Mouse (Mus musculus): ENCODE measurements at regions not wholly inside any gene's neighbourhood (a gene's known extent, or its start where the extent isn't known, plus 50 kb on each side); places are given as distances from the start of the nearest gene placed in this dataset.

DNA sequence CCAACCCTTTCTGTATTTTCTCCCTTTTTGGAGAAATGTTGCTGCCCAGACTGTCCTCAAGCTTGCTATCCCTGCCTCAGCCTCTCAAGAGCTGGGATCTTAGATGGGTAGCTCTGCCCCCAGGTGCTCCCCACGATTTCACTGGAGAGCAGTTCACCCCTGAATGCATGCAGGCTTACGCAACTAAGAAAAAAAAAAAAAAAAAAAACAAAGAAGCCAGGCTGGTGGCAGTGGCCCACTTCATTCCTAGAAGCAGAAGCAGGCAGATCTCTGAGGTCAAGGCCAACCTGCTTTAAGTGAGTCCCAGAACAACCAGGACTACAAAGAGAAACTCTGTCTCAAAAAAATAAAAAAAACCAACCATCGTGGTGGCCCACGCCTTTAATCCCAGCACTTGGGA lies 51.2 kb upstream of the Fbxo11 start:
- H3K4me2 ChIP-seq: no peak overlapping the region
- no peak overlapping the region for H3K9ac ChIP-seq
- WGBS: 80% methylated on average over 4 of the region's 4 CpGs
- no peaks in the 10 kb centered on the region for H3K4me1 ChIP-seq (replicated peaks)
- H3K9me3 ChIP-seq (replicated peaks): no peaks in the 10 kb centered on the region
- no peak overlapping the region for H3K27ac ChIP-seq (ENCODE audit: poor library complexity, severe bottlenecking)
- ATAC-seq (ENCODE audit: insufficient number of reproducible peaks, low FRiP score): no peak
- no peaks in the 10 kb centered on the region for H3K36me3 ChIP-seq
- no peaks in the 10 kb centered on the region for H3K27me3 ChIP-seq (replicated peaks)
- H3K4me3 ChIP-seq: no peak overlapping the region

- Histone ChIP-seq H3K9me3 (replicated peaks) (no peaks in the 10 kb centered on the region), H3K27me3 (replicated peaks) (no peaks in the 10 kb centered on the region), H3K4me1 (replicated peaks) (no peaks in the 10 kb centered on the region), H3K27ac (ENCODE audit: poor library complexity, severe bottlenecking) (no peak overlapping the region), H3K4me3 (no peak overlapping the region), H3K36me3 (no peaks in the 10 kb centered on the region), H3K4me2 (no peak overlapping the region), H3K9ac (no peak overlapping the region)
- ATAC-seq (ENCODE audit: insufficient number of reproducible peaks, low FRiP score): no peak
- 77% methylated on average over 4 of the region's 4 CpGs for WGBS
Observed at GRCm38 (mm10) chr17:88118714-88119113, 53.6 kb upstream of the Fbxo11 start.

DNA sequence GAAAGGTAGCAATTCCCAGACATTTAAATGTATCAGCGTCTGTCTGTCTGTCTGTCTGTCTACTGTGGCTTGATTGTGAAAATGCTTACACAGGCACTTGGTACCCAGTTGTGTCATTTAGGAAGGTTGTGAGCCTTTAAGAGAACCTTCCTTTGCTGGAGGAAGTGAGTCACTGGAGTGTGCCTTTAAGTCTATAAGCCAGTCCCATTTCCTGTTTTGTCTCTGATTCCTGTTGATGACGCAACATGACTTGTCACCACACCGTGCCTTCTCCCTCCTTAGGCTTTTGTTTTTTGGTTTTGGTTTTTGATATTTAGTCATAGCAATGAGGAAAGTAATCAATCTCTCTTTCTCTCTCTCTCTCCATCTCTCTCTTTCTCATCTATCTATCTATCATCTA lies 58.6 kb upstream of the Fbxo11 start:
- WGBS: 72% methylated on average over 3 of the region's 3 CpGs
- H3K27me3 ChIP-seq (replicated peaks): no peaks in the 10 kb centered on the region
- H3K4me1 ChIP-seq (replicated peaks): 0 out of 2 replicates have a peak, but pooled peaks cover 5% of the 10 kb centered on the region
- H3K4me2 ChIP-seq: no peak overlapping the region
- H3K4me3 ChIP-seq: no peak overlapping the region
- no peak overlapping the region for H3K27ac ChIP-seq (ENCODE audit: poor library complexity, severe bottlenecking)
- no peaks in the 10 kb centered on the region for H3K9me3 ChIP-seq (replicated peaks)
- H3K36me3 ChIP-seq: no peaks in the 10 kb centered on the region
- H3K9ac ChIP-seq: no peak overlapping the region
- ATAC-seq (ENCODE audit: insufficient number of reproducible peaks, low FRiP score): no peak

GRCm38 (mm10) chr17:88127126-88127525 lies 62.0 kb upstream of the Fbxo11 start:
- H3K27ac ChIP-seq (ENCODE audit: poor library complexity, severe bottlenecking): no peak overlapping the region
- H3K4me1 ChIP-seq (replicated peaks): 0 out of 2 replicates have a peak, but pooled peaks cover 5% of the 10 kb centered on the region
- no peaks in the 10 kb centered on the region for H3K36me3 ChIP-seq
- ATAC-seq (ENCODE audit: insufficient number of reproducible peaks, low FRiP score): no peak
- no peaks in the 10 kb centered on the region for H3K9me3 ChIP-seq (replicated peaks)
- no peak overlapping the region for H3K9ac ChIP-seq
- WGBS: 76% methylated on average over 2 of the region's 2 CpGs
- H3K4me3 ChIP-seq: no peak overlapping the region
- H3K4me2 ChIP-seq: no peak overlapping the region
- H3K27me3 ChIP-seq (replicated peaks): no peaks in the 10 kb centered on the region

GRCm38 (mm10) chr17:88131297-88131696 lies 66.2 kb upstream of the Fbxo11 start:
- 0 out of 2 replicates have a peak, but pooled peaks cover 5% of the 10 kb centered on the region for H3K4me1 ChIP-seq (replicated peaks)
- no peaks in the 10 kb centered on the region for H3K36me3 ChIP-seq
- H3K9ac ChIP-seq: no peak overlapping the region
- no peak overlapping the region for H3K27ac ChIP-seq (ENCODE audit: poor library complexity, severe bottlenecking)
- WGBS: 73% methylated on average over 4 of the region's 4 CpGs
- H3K9me3 ChIP-seq (replicated peaks): no peaks in the 10 kb centered on the region
- no peak overlapping the region for H3K4me2 ChIP-seq
- H3K4me3 ChIP-seq: no peak overlapping the region
- no peaks in the 10 kb centered on the region for H3K27me3 ChIP-seq (replicated peaks)
- ATAC-seq (ENCODE audit: insufficient number of reproducible peaks, low FRiP score): no peak

GRCm38 (mm10) chr17:88131980-88132379 lies 66.9 kb upstream of the Fbxo11 start:
- Histone ChIP-seq H3K4me1 (replicated peaks) (0 out of 2 replicates have a peak, but pooled peaks cover 1% of the 10 kb centered on the region), H3K4me3 (no peak overlapping the region), H3K27me3 (replicated peaks) (no peaks in the 10 kb centered on the region), H3K27ac (ENCODE audit: poor library complexity, severe bottlenecking) (no peak overlapping the region), H3K9ac (no peak overlapping the region), H3K36me3 (no peaks in the 10 kb centered on the region), H3K4me2 (no peak overlapping the region), H3K9me3 (replicated peaks) (no peaks in the 10 kb centered on the region)
- 86% methylated on average over 5 of the region's 5 CpGs for WGBS
- no peak for ATAC-seq (ENCODE audit: insufficient number of reproducible peaks, low FRiP score)

GRCm38 (mm10) chr17:88132601-88133346 lies 67.7 kb upstream of the Fbxo11 start:
- H3K9ac ChIP-seq: no peak overlapping the region
- H3K9me3 ChIP-seq (replicated peaks): no peaks in the 10 kb centered on the region
- H3K4me2 ChIP-seq: no peak overlapping the region
- H3K4me3 ChIP-seq: no peak overlapping the region
- H3K27ac ChIP-seq (ENCODE audit: poor library complexity, severe bottlenecking): no peak overlapping the region
- H3K27me3 ChIP-seq (replicated peaks): no peaks in the 10 kb centered on the region
- H3K4me1 ChIP-seq (replicated peaks): no peaks in the 10 kb centered on the region
- ATAC-seq (ENCODE audit: insufficient number of reproducible peaks, low FRiP score): no peak
- 63% methylated on average over 23 of the region's 23 CpGs for WGBS
- no peaks in the 10 kb centered on the region for H3K36me3 ChIP-seq

DNA sequence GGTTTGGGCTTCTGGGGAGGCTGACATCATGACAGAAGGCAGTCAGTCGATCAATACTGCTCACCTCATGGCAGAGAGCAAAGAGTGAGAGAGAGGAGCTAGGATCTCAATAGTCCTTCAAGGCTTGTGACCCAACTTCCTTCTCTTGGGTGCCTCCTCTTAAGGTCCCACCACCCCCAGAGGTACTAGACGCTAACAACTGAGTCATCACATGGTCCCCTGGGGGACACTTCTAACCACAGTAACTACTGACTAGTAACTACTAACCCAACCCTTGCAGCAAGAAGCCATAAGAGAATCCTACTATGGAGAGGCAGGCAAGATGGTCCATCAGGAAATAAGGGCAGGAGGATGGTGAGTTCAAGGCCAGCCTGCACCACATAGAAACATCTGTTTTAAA lies 69.5 kb upstream of the Fbxo11 start:
- WGBS: 78% methylated on average over 2 of the region's 2 CpGs
- H3K27ac ChIP-seq (ENCODE audit: poor library complexity, severe bottlenecking): no peak overlapping the region
- H3K36me3 ChIP-seq: no peaks in the 10 kb centered on the region
- H3K27me3 ChIP-seq (replicated peaks): no peaks in the 10 kb centered on the region
- H3K4me2 ChIP-seq: no peak overlapping the region
- H3K9ac ChIP-seq: no peak overlapping the region
- H3K4me3 ChIP-seq: no peak overlapping the region
- no peaks in the 10 kb centered on the region for H3K9me3 ChIP-seq (replicated peaks)
- ATAC-seq (ENCODE audit: insufficient number of reproducible peaks, low FRiP score): no peak
- no peaks in the 10 kb centered on the region for H3K4me1 ChIP-seq (replicated peaks)

- Histone ChIP-seq H3K4me1 (replicated peaks) (no peaks in the 10 kb centered on the region), H3K9me3 (replicated peaks) (peaks cover 3% of the 10 kb centered on the region; the same call in 1 of the 2 replicates), H3K9ac (no peak overlapping the region), H3K27me3 (replicated peaks) (no peaks in the 10 kb centered on the region), H3K27ac (ENCODE audit: poor library complexity, severe bottlenecking) (no peak overlapping the region), H3K4me2 (peak overlapping the region; percentile 35), H3K4me3 (no peak overlapping the region), H3K36me3 (no peaks in the 10 kb centered on the region)
- no peak for ATAC-seq (ENCODE audit: insufficient number of reproducible peaks, low FRiP score)
- 29% methylated on average over 12 of the region's 12 CpGs for WGBS
Observed at GRCm38 (mm10) chr17:88141538-88141937, 76.4 kb upstream of the Fbxo11 start.

- Histone ChIP-seq H3K27me3 (replicated peaks) (no peaks in the 10 kb centered on the region), H3K9me3 (replicated peaks) (peaks cover 3% of the 10 kb centered on the region; the same call in 1 of the 2 replicates), H3K9ac (no peak overlapping the region), H3K4me1 (replicated peaks) (no peaks in the 10 kb centered on the region), H3K36me3 (no peaks in the 10 kb centered on the region), H3K4me3 (no peak overlapping the region), H3K4me2 (peak overlapping the region; percentile 35), H3K27ac (ENCODE audit: poor library complexity, severe bottlenecking) (no peak overlapping the region)
- no peak for ATAC-seq (ENCODE audit: insufficient number of reproducible peaks, low FRiP score)
- 44% methylated on average over 8 of the region's 8 CpGs for WGBS
Observed at GRCm38 (mm10) chr17:88142003-88142402, 76.9 kb upstream of the Fbxo11 start.

DNA sequence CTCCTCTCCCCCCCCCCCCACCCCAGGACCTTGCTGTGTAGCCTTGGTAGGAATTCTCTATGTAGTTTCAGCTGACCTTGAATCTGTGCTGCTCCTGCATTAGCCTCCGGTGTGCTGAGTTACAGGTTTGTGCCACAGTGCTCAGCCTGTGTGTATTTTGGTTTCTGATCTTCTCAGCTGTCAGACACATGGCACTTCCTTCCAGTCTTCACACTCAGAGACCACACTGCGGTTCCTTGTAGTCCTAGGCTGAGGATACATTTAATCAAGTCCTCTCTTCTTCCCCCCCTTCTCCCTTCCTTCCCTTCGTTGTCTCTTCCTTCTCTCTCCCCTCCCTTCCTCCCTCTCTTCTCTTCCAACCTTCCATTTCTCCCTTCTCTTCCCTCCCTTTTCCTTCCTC lies 77.7 kb upstream of the Fbxo11 start:
- Histone ChIP-seq H3K4me3 (no peak overlapping the region), H3K36me3 (no peaks in the 10 kb centered on the region), H3K27me3 (replicated peaks) (no peaks in the 10 kb centered on the region), H3K4me2 (no peak overlapping the region), H3K4me1 (replicated peaks) (no peaks in the 10 kb centered on the region), H3K27ac (ENCODE audit: poor library complexity, severe bottlenecking) (no peak overlapping the region), H3K9ac (no peak overlapping the region), H3K9me3 (replicated peaks) (peaks cover 3% of the 10 kb centered on the region; the same call in 1 of the 2 replicates)
- no peak for ATAC-seq (ENCODE audit: insufficient number of reproducible peaks, low FRiP score)
- 68% methylated on average over 3 of the region's 3 CpGs for WGBS
